In genomic region chr19:32956143-32956915, GRCm38 (mm10) we compare ENCODE assay signal across 7 mouse cellular contexts.
DNase-seq lines count a peak whose midpoint lies in the region; ATAC-seq and TF ChIP-seq lines count a peak whose summit lies in the region.

No protein-coding gene starts in this region.

- in situ Hi-C loops in CH12.LX (cut with MboI; ENCODE audit: low pct_ligation_motif_present, low pct_unique_long_range_greater_than_20kb, low sequenced_read_pairs): loop anchor here (10.0 kb wide), 1 partner anchor 268 kb away; no protein-coding TSS in a partner anchor

- H3K27ac ChIP-seq in CH12.LX (ENCODE audit: insufficient read depth, low read depth): no peak overlapping the region
- no peak overlapping the region for H3K27ac ChIP-seq in forebrain, embryonic 15.5 days (replicated peaks)
- H3K27ac ChIP-seq in liver, postnatal 0 days (ENCODE audit: low read depth): peak overlapping the region; percentile 55

- H3K79me2 ChIP-seq in CH12.LX (replicated peaks; ENCODE audit: control insufficient read depth, extremely low read depth, insufficient read depth, poor library complexity, severe bottlenecking): no peaks in the 10 kb centered on the region

- no peak for ATAC-seq in forebrain, embryonic 15.5 days (replicated peaks)
- no peak for ATAC-seq in liver, postnatal 0 days
- no peak for ATAC-seq in monocyte, adult 5-6 weeks (replicated peaks; ENCODE audit: insufficient number of reproducible peaks, low FRiP score, low TSS enrichment, poor library complexity, severe bottlenecking)

- no peaks in the 10 kb centered on the region for H3K27me3 ChIP-seq in CH12.LX (replicated peaks)
- no peaks in the 10 kb centered on the region for H3K27me3 ChIP-seq in forebrain, embryonic 15.5 days
- no peaks in the 10 kb centered on the region for H3K27me3 ChIP-seq in liver, postnatal 0 days (ENCODE audit: insufficient read depth, low read length)

- DNase-seq in 416B (ENCODE audit: low read depth) (peak; percentile 31), CH12.LX (ENCODE audit: extremely low read depth) (peak; percentile 58)
- DNase-seq in liver, postnatal 0 days: no peak
- no peak for DNase-seq in adrenal gland, adult 2 months
- no peak for DNase-seq in adrenal gland, adult 18-20 months (ENCODE audit: low spot score in 2 of 2)

- peak overlapping the region; percentile 68 for H3K9ac ChIP-seq in CH12.LX (ENCODE audit: insufficient read depth, low read depth)
- H3K9ac ChIP-seq in forebrain, embryonic 15.5 days (replicated peaks): no peak overlapping the region
- peak overlapping the region; percentile 47 for H3K9ac ChIP-seq in liver, postnatal 0 days (replicated peaks)

- peak overlapping the region; percentile 20 to 41 (median 40) for H3K4me3 ChIP-seq in CH12.LX (replicated peaks in 1 of 3; ENCODE audit: low read depth in 2 of 3, low read length in 2 of 3, poor library complexity in 1 of 3)
- H3K4me3 ChIP-seq in forebrain, embryonic 15.5 days: no peak overlapping the region
- H3K4me3 ChIP-seq in liver, postnatal 0 days (ENCODE audit: low read depth, low read length): peak overlapping the region; percentile 43

- TF ChIP-seq CTCF in CH12.LX (conservative IDR thresholded peaks at IDR 0.05 in 1 of 2, IDR thresholded peaks at IDR 0.05 in 1 of 2; ENCODE audit: low read depth in 2 of 2, low read length in 2 of 2): no peak
- no peak for TF ChIP-seq CTCF in liver, postnatal 0 days (IDR thresholded peaks at IDR 0.05; ENCODE audit: low read depth)

- 5% methylated on average over 9 of the region's 9 CpGs for WGBS in forebrain, embryonic 15.5 days
- WGBS in liver, postnatal 0 days (ENCODE audit: insufficient replicate concordance): 6% methylated on average over 9 of the region's 9 CpGs

- H3K4me2 ChIP-seq in CH12.LX (ENCODE audit: insufficient read depth, low read depth, poor library complexity, severe bottlenecking): peak overlapping the region; percentile 87
- H3K4me2 ChIP-seq in forebrain, embryonic 15.5 days (replicated peaks): peak overlapping the region; percentile 19
- peak overlapping the region; percentile 65 for H3K4me2 ChIP-seq in liver, postnatal 0 days (ENCODE audit: low read depth, low read length)

- H3K4me1 ChIP-seq in CH12.LX (ENCODE audit: control insufficient read depth in 1 of 2, insufficient read depth in 2 of 2): peaks cover 24 to 83% of the 10 kb centered on the region in 2 experiments
- peaks cover 6% of the 10 kb centered on the region; the same call in 1 of the 2 replicates for H3K4me1 ChIP-seq in forebrain, embryonic 15.5 days
- H3K4me1 ChIP-seq in liver, postnatal 0 days (ENCODE audit: insufficient read depth): peaks cover 29% of the 10 kb centered on the region

- no peak for TF ChIP-seq EP300 in CH12.LX (IDR thresholded peaks at IDR 0.05; ENCODE audit: low read length)
- TF ChIP-seq EP300 in liver, postnatal 0 days (IDR thresholded peaks at IDR 0.05; ENCODE audit: low read depth): no peak

- no peak for TF ChIP-seq RAD21 in CH12.LX (IDR thresholded peaks at IDR 0.05; ENCODE audit: low read depth, low read length)

- H3K36me3 ChIP-seq in CH12.LX (replicated peaks in 1 of 2; ENCODE audit: control insufficient read depth in 1 of 2, insufficient read depth in 1 of 2, low read length in 1 of 2): no peaks in the 10 kb centered on the region
- no peaks in the 10 kb centered on the region for H3K36me3 ChIP-seq in forebrain, embryonic 15.5 days
- no peaks in the 10 kb centered on the region for H3K36me3 ChIP-seq in liver, postnatal 0 days (replicated peaks; ENCODE audit: insufficient read depth, low read length)

- no peaks in the 10 kb centered on the region for H3K9me3 ChIP-seq in CH12.LX (replicated peaks; ENCODE audit: low read length)
- no peaks in the 10 kb centered on the region for H3K9me3 ChIP-seq in forebrain, embryonic 15.5 days
- H3K9me3 ChIP-seq in liver, postnatal 0 days (ENCODE audit: low read length): no peaks in the 10 kb centered on the region

- dilution Hi-C loops in CH12.LX (cut with MboI; ENCODE audit: extremely low pct_ligation_motif_present, extremely low pct_unique_long_range_greater_than_20kb, low sequenced_read_pairs): no loop called here

- no peak for TF ChIP-seq POLR2A in CH12.LX (IDR thresholded peaks at IDR 0.05; ENCODE audit: low read depth, low read length)

TF ChIP-seq in CH12.LX, 34 proteins besides CTCF, POLR2A, EP300 and RAD21:
- no peak for TF ChIP-seq USF2 (conservative IDR thresholded peaks at IDR 0.05; ENCODE audit: low read depth, low read length)
- TF ChIP-seq NRF1 (IDR thresholded peaks at IDR 0.05; ENCODE audit: low read depth, low read length): no peak
- TF ChIP-seq ZNF384 (IDR thresholded peaks at IDR 0.05; ENCODE audit: low read depth, low read length): peak; percentile 91
- peak; percentile 60; the same call in 1 of the 2 replicates for TF ChIP-seq CHD2 (IDR thresholded peaks at IDR 0.05; ENCODE audit: low read length)
- no peak for TF ChIP-seq ETS1 (conservative IDR thresholded peaks at IDR 0.05; ENCODE audit: low read depth, low read length)
- peak; percentile 51; the same call in 1 of the 2 replicates for TF ChIP-seq SIN3A (IDR thresholded peaks at IDR 0.05; ENCODE audit: low read length)
- TF ChIP-seq CHD1 (IDR thresholded peaks at IDR 0.05; ENCODE audit: low read depth, low read length): peak; percentile 58; the same call in 1 of the 2 replicates
- TF ChIP-seq ZMIZ1 (IDR thresholded peaks at IDR 0.05; ENCODE audit: low read depth, low read length): no peak

Comparison
In these comparisons a context has a peak if more than half of its experiments do, and no peak if none do; other contexts are left out.
1. DNase-seq: peak in 416B (single experiment) and CH12.LX (single experiment); none in liver, postnatal 0 days (single experiment), adrenal gland, adult 2 months (single experiment) and adrenal gland, adult 18-20 months (0 of 2).
2. H3K4me2 ChIP-seq: peak in every context shown above with its lines; median percentile 87 in CH12.LX; 65 in liver, postnatal 0 days; 19 in forebrain, embryonic 15.5 days.